Mouse (Mus musculus) 3T3-L1 (cell line): ENCODE results near the gene Rnf5.
A peak's percentile ranks its signal among the peaks of the same experiment; 100 is the strongest.

Experiments used
- DNase-seq: peaks from one replicate; pipeline ENCODE4 v3.0.0-alpha.2; 2015; ENCODE audit warnings: low read depth, low spot score

Gene Rnf5

DNA sequence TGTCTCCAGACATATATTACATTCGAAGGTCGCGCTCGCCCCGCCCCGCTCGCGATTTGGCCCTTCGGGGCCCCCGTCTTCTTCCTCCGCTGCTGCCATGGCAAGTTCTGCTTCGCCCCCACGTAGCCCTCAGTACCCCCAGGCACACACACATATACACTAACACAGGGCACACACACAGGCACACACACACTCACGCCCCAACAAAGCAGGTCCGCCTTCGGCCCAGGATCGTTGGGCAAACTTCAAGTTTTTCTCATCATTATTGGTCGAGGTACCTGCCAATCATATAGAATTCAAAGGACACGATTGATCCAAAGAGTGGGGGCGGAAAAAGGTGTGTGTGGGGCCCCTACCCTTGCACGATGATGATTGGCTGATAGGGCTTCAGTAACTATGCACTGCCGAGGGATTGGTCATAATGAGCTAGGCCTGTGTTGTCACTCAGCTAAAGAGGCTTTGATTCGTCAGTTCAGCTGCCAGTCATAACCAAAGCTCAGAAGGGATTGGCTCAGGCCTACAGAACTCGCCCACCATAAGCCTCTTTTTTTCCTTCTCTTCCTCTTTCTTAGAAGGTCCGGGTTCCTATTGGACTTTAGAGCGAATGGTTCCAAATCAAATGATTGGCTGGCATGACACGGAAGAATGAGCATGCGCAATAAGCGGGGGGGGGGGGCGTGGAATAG, at the start of gene Rnf5:
Gene Rnf5 (minus strand): TSS at position 316 of the 686 bp plus-strand sequence.
- DNase-seq: peak; percentile 100

- no peak for DNase-seq
These were observed 49.5 kb upstream of the Rnf5 start for GRCm38 (mm10) chr17:34652985-34653384.

DNA sequence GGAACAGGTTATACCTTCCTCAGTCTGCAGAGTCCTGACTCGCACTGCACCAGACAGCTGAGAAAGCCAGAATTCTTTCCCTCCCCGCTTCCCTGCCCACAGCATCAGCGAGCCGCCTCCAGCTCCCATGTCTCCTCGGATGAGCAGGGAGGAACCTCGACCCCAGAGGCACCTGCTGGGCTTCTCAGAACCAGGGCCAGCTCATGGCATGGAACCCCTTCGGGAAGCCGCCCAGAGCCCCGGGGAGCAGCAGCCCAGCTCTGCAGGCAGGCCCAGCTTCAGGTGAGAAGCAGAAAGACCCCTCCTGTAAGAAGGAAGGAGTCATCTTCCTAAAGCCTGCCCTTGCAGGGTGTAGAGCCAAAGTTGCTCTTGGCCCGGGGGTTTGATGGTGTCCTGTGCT, 49.1 kb upstream of the Rnf5 start:
- DNase-seq: no peak

- peak; percentile 60 for DNase-seq
These were observed 48.2 kb upstream of the Rnf5 start for GRCm38 (mm10) chr17:34651507-34652221.

- DNase-seq: no peak
These were observed 47.3 kb upstream of the Rnf5 start for GRCm38 (mm10) chr17:34650781-34651180.

DNA sequence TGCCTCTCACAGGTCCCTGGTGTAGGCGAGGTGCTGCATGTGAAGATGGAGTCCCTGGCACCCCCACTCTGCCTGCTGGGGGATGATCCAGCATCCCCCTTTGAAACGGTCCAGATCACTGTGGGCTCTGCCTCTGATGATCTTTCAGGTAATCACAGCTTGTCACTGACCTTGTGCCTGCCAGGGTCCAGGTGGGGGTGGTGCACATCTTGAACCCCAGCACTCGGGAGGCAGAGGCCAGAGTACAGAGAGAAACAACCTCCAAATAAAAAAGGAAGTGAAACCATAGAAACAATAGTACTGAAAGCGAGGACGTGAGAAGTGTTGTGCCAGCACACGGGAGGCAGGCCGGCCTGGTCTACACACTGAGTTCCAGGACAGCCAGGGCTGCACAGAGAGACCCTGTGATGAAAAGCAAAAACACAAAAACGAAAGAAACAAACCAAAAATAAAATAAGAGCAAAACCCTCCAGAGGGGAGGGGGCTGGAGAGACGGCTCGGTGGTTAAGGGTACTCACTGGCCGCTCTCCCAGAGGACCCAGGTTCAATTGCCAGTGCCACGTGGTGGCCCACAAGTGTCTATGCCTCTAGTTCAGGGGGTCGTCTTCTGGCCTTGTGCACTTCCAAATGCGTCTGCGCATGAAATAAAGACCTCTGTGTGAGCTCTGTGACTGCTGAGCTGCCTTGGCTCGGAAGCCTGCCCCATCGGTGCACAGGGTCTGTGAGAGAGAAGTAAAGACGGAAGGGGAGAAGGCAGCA, 45.8 kb upstream of the Rnf5 start:
- no peak for DNase-seq

GRCm38 (mm10) chr17:34648141-34648890, 44.8 kb upstream of the Rnf5 start:
- no peak for DNase-seq

GRCm38 (mm10) chr17:34646906-34647787, 43.7 kb upstream of the Rnf5 start, which contains the start of gene Atf6b:
Atf6b (plus strand) TSS chr17:34647146.
- peak; percentile 100 for DNase-seq

DNA sequence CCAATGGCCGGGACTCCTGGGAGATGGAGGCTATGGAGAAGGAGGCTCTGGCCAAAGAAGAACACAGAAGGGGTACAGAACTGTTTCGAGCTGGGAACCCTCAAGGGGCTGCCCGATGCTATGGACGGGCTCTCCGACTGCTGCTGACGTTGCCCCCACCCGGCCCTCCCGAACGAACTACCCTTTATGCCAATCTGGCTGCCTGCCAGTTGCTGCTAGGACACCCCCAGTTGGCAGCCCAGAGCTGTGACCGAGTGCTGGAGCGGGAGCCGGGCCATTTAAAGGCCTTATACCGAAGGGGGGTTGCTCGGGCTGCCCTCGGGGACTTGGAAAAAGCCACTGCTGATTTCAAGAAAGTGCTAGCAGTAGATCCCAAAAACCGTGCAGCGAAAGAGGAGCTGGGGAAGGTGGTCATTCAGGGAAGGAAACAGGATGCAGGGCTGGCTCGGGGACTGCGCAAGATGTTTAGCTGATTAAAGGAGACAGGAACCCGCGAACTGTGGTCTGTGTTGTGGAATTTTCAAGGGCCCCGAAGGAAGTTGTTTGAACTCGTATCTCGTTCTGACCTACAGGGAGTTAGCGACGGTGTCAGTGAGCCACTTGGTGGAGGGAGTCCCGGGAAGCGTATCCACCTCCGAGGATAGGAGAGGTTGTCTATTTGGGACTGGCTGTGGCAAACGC, 42.5 kb upstream of the Rnf5 start:
- no peak for DNase-seq

DNA sequence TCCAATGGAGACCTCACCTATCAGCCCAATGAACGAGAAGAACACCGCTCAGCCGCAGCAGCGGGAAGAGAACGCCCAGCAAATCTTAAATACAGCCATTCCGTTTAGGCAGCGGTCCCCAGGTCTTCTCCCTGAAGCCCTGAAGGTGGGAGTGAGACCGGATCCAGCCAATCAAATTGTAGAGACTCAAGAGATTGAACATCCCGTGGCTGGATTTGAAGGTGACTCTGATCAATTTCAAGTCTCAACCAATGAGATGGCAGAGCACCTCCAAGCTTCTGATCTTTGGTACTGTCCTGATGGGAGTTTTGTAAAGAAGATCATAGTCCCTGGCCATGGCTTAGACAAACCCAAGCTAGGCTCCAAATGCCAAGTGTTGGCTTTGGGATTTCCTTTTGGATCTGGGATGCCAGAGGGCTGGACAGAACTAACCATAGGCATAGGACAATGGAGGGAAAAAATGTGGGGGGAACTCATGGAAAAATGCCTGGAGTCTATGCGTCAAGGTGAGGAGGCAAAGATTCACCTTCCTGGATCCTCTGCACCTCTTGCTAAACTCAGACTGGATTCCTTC, 41.9 kb upstream of the Rnf5 start:
- peak; percentile 59 for DNase-seq

- DNase-seq: peak; percentile 99
These were observed 41.1 kb upstream of the Rnf5 start, which contains the start of gene Fkbpl for GRCm38 (mm10) chr17:34644608-34645007. Fkbpl (plus strand) TSS chr17:34644764.

GRCm38 (mm10) chr17:34643944-34644343, 40.5 kb upstream of the Rnf5 start:
- peak; percentile 69 for DNase-seq

DNA sequence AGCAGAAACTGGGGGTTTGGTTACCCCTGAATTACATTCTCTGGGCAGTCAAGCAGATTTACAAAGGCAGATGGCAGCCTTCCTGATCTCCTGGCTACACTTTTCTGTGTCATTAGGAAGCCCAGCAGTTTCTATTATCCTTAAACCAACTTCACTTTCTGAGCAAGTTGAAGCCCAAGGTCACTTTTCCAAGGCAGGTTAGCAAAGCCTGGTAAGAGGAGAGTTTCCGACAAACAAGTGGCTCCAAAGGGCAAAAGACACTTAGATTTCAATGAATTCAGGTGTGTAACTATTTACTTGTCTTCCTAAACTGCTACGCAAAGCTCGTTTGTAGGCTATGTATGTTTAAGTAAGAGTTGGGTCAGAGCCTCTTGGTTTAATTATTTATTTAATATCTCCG, 39.9 kb upstream of the Rnf5 start:
- DNase-seq: no peak

DNA sequence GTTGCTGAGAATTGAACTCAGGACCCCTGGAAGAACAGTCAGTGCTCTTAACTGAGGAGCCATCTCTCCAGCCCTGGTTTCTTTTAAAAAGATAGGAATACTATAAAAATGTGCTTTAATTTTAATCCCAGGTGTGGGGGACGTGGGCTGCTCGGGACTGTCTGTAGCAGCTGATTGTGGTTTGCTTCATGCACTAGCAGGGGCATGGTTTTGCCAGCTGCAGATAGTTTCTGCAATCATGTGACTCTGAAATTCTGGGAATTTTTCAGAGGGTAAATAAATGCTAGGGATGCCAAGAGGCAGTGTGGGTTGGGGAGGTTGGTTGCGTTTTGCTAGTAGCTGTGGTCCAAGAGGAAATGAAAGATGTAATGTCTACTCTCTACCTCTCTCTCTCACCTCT, 38.5 kb upstream of the Rnf5 start:
- no peak for DNase-seq

GRCm38 (mm10) chr17:34640778-34641601, 37.5 kb upstream of the Rnf5 start:
- peak; percentile 95 for DNase-seq

DNA sequence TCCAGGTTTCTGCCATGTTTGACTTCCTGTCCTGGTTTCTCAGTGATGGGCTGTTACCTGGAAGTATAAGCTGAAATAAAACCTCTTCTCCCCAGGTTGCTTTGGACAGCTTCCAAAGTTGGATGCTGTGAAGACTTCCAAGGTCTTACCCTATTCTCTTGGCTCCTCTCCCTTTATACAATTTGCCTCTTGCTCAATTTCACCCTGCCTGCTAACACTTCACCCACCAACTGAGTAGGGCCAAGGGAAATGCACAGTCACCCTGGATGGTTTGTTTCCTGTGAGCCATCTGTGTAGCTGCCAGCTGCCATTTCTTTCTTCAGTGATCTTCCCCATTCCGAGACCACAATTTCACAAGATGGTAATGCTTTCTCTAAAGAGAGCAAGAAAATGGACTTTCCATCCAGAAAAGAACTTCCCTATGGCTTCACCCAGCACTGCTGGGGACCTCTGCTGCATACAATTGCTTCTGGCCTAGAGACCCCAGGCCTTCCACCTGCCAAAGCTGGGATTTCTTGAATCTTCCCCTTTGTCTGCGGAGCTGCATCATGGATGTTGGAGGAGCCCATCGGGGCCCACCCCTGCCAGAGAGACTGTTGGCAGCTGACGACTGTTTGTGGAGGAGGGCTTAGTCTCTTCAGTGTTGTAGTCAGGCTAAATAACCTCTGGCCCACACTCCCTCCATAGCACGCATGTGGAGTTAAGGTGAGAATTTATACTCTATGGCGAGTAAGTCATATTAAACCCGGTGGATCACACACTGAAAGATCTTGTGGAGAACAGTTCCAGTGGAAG, 36.2 kb upstream of the Rnf5 start:
- peak; percentile 46 for DNase-seq

DNA sequence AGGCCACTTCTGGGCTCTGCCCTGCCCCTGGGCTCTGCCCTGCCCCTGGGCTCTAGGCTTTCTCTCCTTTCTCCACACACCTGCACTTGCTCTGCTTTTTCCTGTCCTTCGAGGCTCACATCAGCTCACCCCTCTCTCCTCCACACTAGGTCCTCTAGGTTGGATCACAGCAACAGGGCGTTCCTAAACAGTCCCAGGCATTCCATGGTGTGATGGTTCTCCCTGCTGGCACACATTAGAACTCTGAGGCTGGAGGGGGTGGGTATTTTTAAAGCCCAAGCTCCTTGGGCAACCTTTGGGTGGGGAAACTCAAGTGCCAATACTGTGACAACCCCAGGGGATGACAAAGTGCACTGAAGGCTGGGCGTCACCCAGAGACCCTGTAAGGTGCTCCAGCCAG, 34.0 kb upstream of the Rnf5 start:
- DNase-seq: no peak

DNA sequence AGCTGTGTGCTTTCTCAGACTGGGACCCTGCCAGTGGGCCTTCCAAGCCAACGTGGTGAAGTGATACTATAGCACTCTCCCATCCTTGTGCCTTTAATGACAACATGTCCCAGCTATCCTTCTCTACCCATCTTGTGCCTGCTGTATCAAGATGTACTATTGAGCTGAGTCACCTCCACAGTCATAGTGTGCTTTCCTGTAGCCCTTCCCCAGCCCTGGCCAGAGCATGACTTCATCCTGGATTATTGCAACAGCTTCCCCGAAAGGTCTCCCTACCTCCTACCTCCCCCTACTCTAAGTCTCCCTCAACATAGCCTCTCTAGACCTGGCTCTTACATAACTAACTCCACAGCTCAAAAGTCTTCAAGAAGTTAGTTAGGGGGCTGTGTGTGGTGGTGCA, 32.2 kb upstream of the Rnf5 start:
- DNase-seq: peak; percentile 71
